8 mouse cellular contexts compared by ENCODE assay signal in genomic region chrX:137038502-137038901, GRCm38 (mm10). TPM values are rescaled to one million over a fixed set of nuclear protein-coding genes. Genes with fewer than 3 reads are reported as not detected.
DNase-seq lines count a peak whose midpoint lies in the region; ATAC-seq and TF ChIP-seq lines count a peak whose summit lies in the region.

No protein-coding gene starts in this region.

- H3K9ac ChIP-seq in intestine, embryonic 14.5 days (ENCODE audit: low read length), result peak overlapping the region; percentile 63; the same call in 1 of the 2 replicates
- H3K9ac ChIP-seq in neural tube, embryonic 11.5 days (ENCODE audit: low read length), result no peak overlapping the region

- no peaks in the 10 kb centered on the region for H3K4me1 ChIP-seq in embryonic facial prominence, embryonic 10.5 days
- H3K4me1 ChIP-seq in intestine, embryonic 14.5 days (replicated peaks; ENCODE audit: control insufficient read depth, insufficient read depth, low read length), result no peaks in the 10 kb centered on the region; the same call in 1 of the 2 replicates
- no peaks in the 10 kb centered on the region for H3K4me1 ChIP-seq in neural tube, embryonic 11.5 days (ENCODE audit: control insufficient read depth, insufficient read depth, low read length)

- H3K9me3 ChIP-seq in embryonic facial prominence, embryonic 10.5 days, result no peaks in the 10 kb centered on the region
- H3K9me3 ChIP-seq in intestine, embryonic 14.5 days (ENCODE audit: control insufficient read depth, low read length), result no peaks in the 10 kb centered on the region
- no peaks in the 10 kb centered on the region for H3K9me3 ChIP-seq in neural tube, embryonic 11.5 days (ENCODE audit: control insufficient read depth, low read length)

- no peak for TF ChIP-seq CTCF in layer of hippocampus, adult 2 months (conservative IDR thresholded peaks at IDR 0.05)

- DNase-seq in layer of hippocampus, adult 2 months (ENCODE audit: low spot score in 2 of 2), result no peak
- DNase-seq in layer of hippocampus, adult 8-10 months (ENCODE audit: low spot score in 2 of 2), result no peak
- no peak for DNase-seq in embryonic facial prominence, embryonic 10.5 days (ENCODE audit: low spot score)
- DNase-seq in intestine, embryonic 14.5 days (ENCODE audit: low spot score), result no peak
- no peak for DNase-seq in neural tube, embryonic 11.5 days (ENCODE audit: low spot score)
- no peak for DNase-seq in left cerebral cortex, postnatal 14 days (ENCODE audit: low spot score in 2 of 2)
- DNase-seq in spleen, postnatal 10 days (ENCODE audit: low spot score in 2 of 2), result no peak
- no peak for DNase-seq in ovary, postnatal 36 days (ENCODE audit: low spot score)

- 46% methylated on average over 7 of the region's 7 CpGs for WGBS in embryonic facial prominence, embryonic 10.5 days
- WGBS in intestine, embryonic 14.5 days, result 30% methylated on average over 7 of the region's 7 CpGs
- WGBS in neural tube, embryonic 11.5 days, result 44% methylated on average over 7 of the region's 7 CpGs

- H3K4me3 ChIP-seq in layer of hippocampus, adult 2 months, result peak overlapping the region; percentile 67
- H3K4me3 ChIP-seq in embryonic facial prominence, embryonic 10.5 days, result peak overlapping the region; percentile 63
- peak overlapping the region; percentile 50 for H3K4me3 ChIP-seq in intestine, embryonic 14.5 days (ENCODE audit: low read depth, low read length)
- peak overlapping the region; percentile 46 for H3K4me3 ChIP-seq in neural tube, embryonic 11.5 days (ENCODE audit: low read depth, low read length)

- intact Hi-C loops in left cerebral cortex, postnatal 14 days (cut with DNase I), result no loop called here

- peak; percentile 47; the same call in 1 of the 2 replicates for ATAC-seq in intestine, embryonic 14.5 days (replicated peaks; ENCODE audit: low FRiP score, low TSS enrichment, low read depth)
- ATAC-seq in neural tube, embryonic 11.5 days (ENCODE audit: insufficient read depth, low FRiP score, low TSS enrichment), result peak; percentile 46

- H3K4me2 ChIP-seq in intestine, embryonic 14.5 days (ENCODE audit: low read length), result peak overlapping the region; percentile 43
- peak overlapping the region; percentile 13; the same call in 1 of the 2 replicates for H3K4me2 ChIP-seq in neural tube, embryonic 11.5 days (ENCODE audit: low read depth)

- H3K27ac ChIP-seq in layer of hippocampus, adult 2 months, result peak overlapping the region; percentile 97
- H3K27ac ChIP-seq in embryonic facial prominence, embryonic 10.5 days (replicated peaks), result peak overlapping the region; percentile 94
- H3K27ac ChIP-seq in intestine, embryonic 14.5 days (ENCODE audit: low read depth), result peak overlapping the region; percentile 87; the same call in 1 of the 2 replicates
- no peak overlapping the region for H3K27ac ChIP-seq in neural tube, embryonic 11.5 days (ENCODE audit: low read depth, low read length)

- no peaks in the 10 kb centered on the region; the same call in 1 of the 2 replicates for H3K27me3 ChIP-seq in embryonic facial prominence, embryonic 10.5 days (replicated peaks; ENCODE audit: low read depth, poor library complexity, severe bottlenecking)
- no peaks in the 10 kb centered on the region for H3K27me3 ChIP-seq in intestine, embryonic 14.5 days (replicated peaks; ENCODE audit: control insufficient read depth, insufficient read depth, low read length)
- no peaks in the 10 kb centered on the region for H3K27me3 ChIP-seq in neural tube, embryonic 11.5 days (ENCODE audit: control insufficient read depth, insufficient read depth, low read length)

- no peaks in the 10 kb centered on the region for H3K36me3 ChIP-seq in embryonic facial prominence, embryonic 10.5 days (replicated peaks)
- no peaks in the 10 kb centered on the region for H3K36me3 ChIP-seq in intestine, embryonic 14.5 days (ENCODE audit: control insufficient read depth, insufficient read depth, low read length)
- no peaks in the 10 kb centered on the region for H3K36me3 ChIP-seq in neural tube, embryonic 11.5 days (ENCODE audit: control insufficient read depth, insufficient read depth, low read length)

RNA-seq across cellular contexts. Expression of gene Slc25a53, which starts 0.4 kb away (rescaled TPM):
- total RNA-seq in layer of hippocampus, adult 2 months (2021), result 10 to 100 TPM; 28.5 to 37.6 TPM
- 10 to 100 TPM; 24.6 to 35.4 (median 32.0) TPM for total RNA-seq in layer of hippocampus, adult 8-10 months (2022)
- 14.0 and 14.3 TPM in 2 replicates for polyA plus RNA-seq in embryonic facial prominence, embryonic 10.5 days (2016; fragmentation: Nextera tagmentation; extraction: Ambion mirVana)
- polyA plus RNA-seq in intestine, embryonic 14.5 days (2014; fragmentation: Nextera tagmentation; extraction: Ambion mirVana), result 9.3 and 10.7 TPM in 2 replicates
- 11.2 and 13.7 TPM in 2 replicates for polyA plus RNA-seq in neural tube, embryonic 11.5 days (2014; fragmentation: Nextera tagmentation; extraction: Ambion mirVana)
- total RNA-seq in left cerebral cortex, postnatal 14 days (2021), result 10 to 100 TPM; 20.2 to 26.0 TPM

RNA-seq across cellular contexts. Expression of gene Fam199x, which starts 10.9 kb away (rescaled TPM):
- total RNA-seq in layer of hippocampus, adult 2 months (2021), result 1 to 10 TPM; 8.4 to 8.7 TPM
- total RNA-seq in layer of hippocampus, adult 8-10 months (2022), result 10 to 100 TPM in 2 of 4 experiments, 1 to 10 TPM in 2; 9.8 to 10.2 (median 10.0) TPM
- 16.6 and 16.9 TPM in 2 replicates for polyA plus RNA-seq in embryonic facial prominence, embryonic 10.5 days (2016; fragmentation: Nextera tagmentation; extraction: Ambion mirVana)
- polyA plus RNA-seq in intestine, embryonic 14.5 days (2014; fragmentation: Nextera tagmentation; extraction: Ambion mirVana), result 8.7 and 9.0 TPM in 2 replicates
- polyA plus RNA-seq in neural tube, embryonic 11.5 days (2014; fragmentation: Nextera tagmentation; extraction: Ambion mirVana), result 12.5 and 12.7 TPM in 2 replicates
- total RNA-seq in left cerebral cortex, postnatal 14 days (2021), result 1 to 10 TPM; 8.1 to 9.3 TPM

RNA-seq across cellular contexts. Expression of gene Zcchc18, which starts 45.5 kb away (rescaled TPM):
- total RNA-seq in layer of hippocampus, adult 2 months (2021), result 100 to 1,000 TPM; 259 to 277 TPM
- 100 to 1,000 TPM; 251 to 290 (median 278) TPM for total RNA-seq in layer of hippocampus, adult 8-10 months (2022)
- polyA plus RNA-seq in embryonic facial prominence, embryonic 10.5 days (2016; fragmentation: Nextera tagmentation; extraction: Ambion mirVana), result 32.5 and 39.2 TPM in 2 replicates
- 20.0 and 23.2 TPM in 2 replicates for polyA plus RNA-seq in intestine, embryonic 14.5 days (2014; fragmentation: Nextera tagmentation; extraction: Ambion mirVana)
- polyA plus RNA-seq in neural tube, embryonic 11.5 days (2014; fragmentation: Nextera tagmentation; extraction: Ambion mirVana), result 82.3 and 88.8 TPM in 2 replicates
- total RNA-seq in left cerebral cortex, postnatal 14 days (2021), result 100 to 1,000 TPM; 268 to 273 TPM
